Mouse (Mus musculus) liver, postnatal 0 days (tissue): ENCODE measurements around the gene Pde4b.

Experiments used
- CTCF ChIP-seq: sonication (generic); IDR thresholded peaks from 2 replicates; pipeline ENCODE4 v1.5.1; 2016; ENCODE audit warnings: antibody characterized with exemption, low read depth
- EP300 ChIP-seq: IDR thresholded peaks from 2 replicates; pipeline ENCODE4 v1.6.1; 2016; ENCODE audit warnings: antibody characterized with exemption, low read depth, mild to moderate bottlenecking

- TF ChIP-seq CTCF, result no peak
- no peak for TF ChIP-seq EP300
These were observed 481.2 kb downstream of the Pde4b start for GRCm38 (mm10) chr4:102568591-102568990.
